Mouse (Mus musculus) lung, embryonic 14.5 days (tissue): ENCODE results near the gene Nadsyn1. TPM values are rescaled to one million over a fixed set of nuclear protein-coding genes. Genes with fewer than 3 reads are reported as not detected.

Experiments used
- ATAC-seq: fragments of 200-750 bp; cut with Nextera tagmentation; 2 replicates; pipeline ENCODE4 v1.8.0; 2017; ENCODE audit warnings: mild to moderate bottlenecking, moderate TSS enrichment, moderate library complexity; ENCODE audit not compliant: insufficient read depth
- DNase-seq: peaks from one replicate; pipeline ENCODE4 v3.0.0-alpha.2; 2015
- H3K27ac ChIP-seq: fragments of 300-500 bp; sonication (generic); 2 replicates; pipeline ENCODE4 v1.5.1; 2014; ENCODE audit warnings: low read depth, mild to moderate bottlenecking, moderate library complexity
- H3K27me3 ChIP-seq: fragments of 300-500 bp; sonication (generic); 2 replicates; pipeline ENCODE4 v1.6.1; 2014; ENCODE audit warnings: low read length, control low read depth; ENCODE audit not compliant: insufficient read depth
- H3K36me3 ChIP-seq: fragments of 300-500 bp; sonication (generic); 2 replicates; pipeline ENCODE4 v1.6.1; 2014; ENCODE audit warnings: control low read depth; ENCODE audit not compliant: insufficient read depth
- H3K4me1 ChIP-seq: fragments of 300-500 bp; sonication (generic); 2 replicates; pipeline ENCODE4 v1.6.1; 2014; ENCODE audit warnings: antibody characterized with exemption, control low read depth; ENCODE audit not compliant: insufficient read depth
- H3K4me2 ChIP-seq: fragments of 300-500 bp; sonication (generic); 2 replicates; pipeline ENCODE4 v1.6.1; 2014; ENCODE audit warnings: mild to moderate bottlenecking
- H3K4me3 ChIP-seq: fragments of 300-500 bp; sonication (generic); 2 replicates; pipeline ENCODE4 v1.5.1; 2014; ENCODE audit warnings: low read depth, low read length
- H3K9ac ChIP-seq: fragments of 300-500 bp; sonication (generic); 2 replicates; pipeline ENCODE4 v1.6.1; 2014
- H3K9me3 ChIP-seq: fragments of 300-500 bp; sonication (generic); 2 replicates; pipeline ENCODE4 v1.6.1; 2016; ENCODE audit warnings: low read depth, low read length, control low read depth
- CTCF ChIP-seq: IDR thresholded peaks from 2 replicates; pipeline ENCODE4 v1.5.1; 2016; ENCODE audit warnings: antibody characterized with exemption, low read depth
- WGBS: fragments of 180-500 bp; shearing (Covaris S2); extraction: QIAGEN DNeasy Blood & Tissue Kit; methylation state at CpG from one replicate; pipeline ENCODE4 v1.1.7; 2014; 5-methylcytosine and 5-hydroxymethylcytosine counted together
- polyA plus RNA-seq: library from polyadenylated mRNA; unstranded; fragments of >200 nt; fragmentation: Nextera tagmentation; extraction: Ambion mirVana; gene quantifications from 2 replicates; pipeline ENCODE4 v1.2.1, GENCODE M21; 2014

The Nadsyn1 gene
- polyA plus RNA-seq, 1 experiment from 2014 or later = 6.7 TPM

GRCm38 (mm10) chr7:143755357-143756124 lies 67.1 kb downstream of the Nadsyn1 start:
- no peak overlapping the region for H3K4me2 ChIP-seq
- no peak overlapping the region for H3K9ac ChIP-seq
- no peak for ATAC-seq
- H3K9me3 ChIP-seq = no peaks in the 10 kb centered on the region
- no peak for DNase-seq
- WGBS = 69% methylated on average over 9 of the region's 9 CpGs
- no peak overlapping the region for H3K4me3 ChIP-seq
- no peak overlapping the region for H3K27ac ChIP-seq
- H3K36me3 ChIP-seq = no peaks in the 10 kb centered on the region
- H3K27me3 ChIP-seq = 0 out of 2 replicates have a peak, but pooled peaks cover 8% of the 10 kb centered on the region
- no peaks in the 10 kb centered on the region for H3K4me1 ChIP-seq
- TF ChIP-seq CTCF = no peak

DNA sequence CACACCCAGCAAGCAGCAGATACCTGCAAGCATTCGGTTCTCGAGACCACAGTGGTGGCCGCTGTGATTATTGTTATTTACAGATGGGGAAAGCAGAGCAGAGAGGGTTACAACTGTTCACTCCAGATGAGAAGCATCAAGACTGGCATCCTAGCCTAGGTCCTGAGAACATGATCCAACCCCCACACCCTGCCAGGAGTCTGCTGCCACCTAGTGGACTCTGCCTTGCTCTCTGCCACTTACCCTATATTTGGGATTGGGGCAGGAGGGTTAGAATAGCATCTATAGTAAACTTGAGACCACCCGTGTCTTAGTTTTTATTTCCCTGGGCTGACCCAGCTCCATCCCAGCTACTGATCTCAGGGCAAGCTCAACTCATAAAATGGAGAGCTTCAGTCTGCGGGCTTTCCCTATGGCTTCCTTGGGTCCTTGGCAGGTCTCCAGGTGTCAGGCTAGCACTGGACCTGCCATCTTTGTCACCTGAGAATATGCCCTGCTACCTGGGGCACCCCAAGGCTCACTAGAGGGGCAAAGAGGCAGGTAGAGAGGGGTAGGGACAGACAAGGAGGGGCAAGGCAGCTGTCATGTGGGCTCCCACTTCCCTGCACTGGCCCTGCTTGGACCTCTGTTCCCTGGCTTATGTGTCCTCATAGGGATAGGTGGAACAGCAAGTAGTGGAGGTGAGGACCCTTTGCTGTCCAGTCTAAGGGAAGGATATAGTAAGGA lies 68.5 kb downstream of the Nadsyn1 start:
- H3K4me1 ChIP-seq = no peaks in the 10 kb centered on the region
- H3K4me2 ChIP-seq = no peak overlapping the region
- H3K36me3 ChIP-seq = no peaks in the 10 kb centered on the region
- H3K9me3 ChIP-seq = no peaks in the 10 kb centered on the region
- DNase-seq = peak; percentile 85
- H3K27me3 ChIP-seq = 0 out of 2 replicates have a peak, but pooled peaks cover 8% of the 10 kb centered on the region
- no peak overlapping the region for H3K9ac ChIP-seq
- TF ChIP-seq CTCF = peak; percentile 92
- H3K4me3 ChIP-seq = no peak overlapping the region
- no peak overlapping the region for H3K27ac ChIP-seq
- WGBS = 41% methylated on average over 5 of the region's 5 CpGs
- no peak for ATAC-seq

GRCm38 (mm10) chr7:143752606-143753005 lies 70.0 kb downstream of the Nadsyn1 start:
- ATAC-seq = no peak
- Histone ChIP-seq H3K27me3 (0 out of 2 replicates have a peak, but pooled peaks cover 8% of the 10 kb centered on the region), H3K4me1 (no peaks in the 10 kb centered on the region), H3K9ac (no peak overlapping the region), H3K27ac (no peak overlapping the region), H3K36me3 (no peaks in the 10 kb centered on the region), H3K9me3 (no peaks in the 10 kb centered on the region), H3K4me2 (no peak overlapping the region), H3K4me3 (no peak overlapping the region)
- DNase-seq = no peak
- WGBS = 73% methylated on average over 3 of the region's 3 CpGs
- no peak for TF ChIP-seq CTCF

- 0 out of 2 replicates have a peak, but pooled peaks cover 8% of the 10 kb centered on the region for H3K27me3 ChIP-seq
- no peak for ATAC-seq
- H3K9me3 ChIP-seq = no peaks in the 10 kb centered on the region
- no peaks in the 10 kb centered on the region for H3K36me3 ChIP-seq
- H3K4me1 ChIP-seq = no peaks in the 10 kb centered on the region
- no peak for TF ChIP-seq CTCF
- H3K4me3 ChIP-seq = no peak overlapping the region
- 44% methylated on average over 4 of the region's 4 CpGs for WGBS
- H3K4me2 ChIP-seq = no peak overlapping the region
- H3K9ac ChIP-seq = no peak overlapping the region
- DNase-seq = no peak
- no peak overlapping the region for H3K27ac ChIP-seq
Observed at GRCm38 (mm10) chr7:143752056-143752455, 70.6 kb downstream of the Nadsyn1 start.

DNA sequence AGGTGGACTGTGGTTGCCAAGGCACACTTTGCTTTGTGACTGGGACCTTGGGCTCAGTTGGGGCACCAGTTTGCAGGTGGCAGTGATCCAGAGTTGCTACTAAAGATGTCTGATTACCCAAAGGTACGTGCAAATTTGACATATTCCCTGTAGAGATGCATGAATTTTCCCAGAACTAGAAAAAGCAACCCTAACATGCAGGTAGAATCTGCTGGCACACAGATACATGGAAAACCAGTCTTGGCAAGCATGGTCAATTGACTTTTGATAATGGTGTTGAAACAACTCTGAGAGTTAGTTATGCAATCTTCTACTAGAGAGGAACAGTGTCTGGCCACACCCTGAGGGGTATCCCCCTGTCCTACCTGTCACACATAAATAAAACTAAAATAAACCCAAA lies 71.3 kb downstream of the Nadsyn1 start:
- Histone ChIP-seq H3K9me3 (no peaks in the 10 kb centered on the region), H3K4me2 (no peak overlapping the region), H3K4me3 (no peak overlapping the region), H3K36me3 (no peaks in the 10 kb centered on the region), H3K4me1 (no peaks in the 10 kb centered on the region), H3K27me3 (0 out of 2 replicates have a peak, but pooled peaks cover 8% of the 10 kb centered on the region), H3K9ac (no peak overlapping the region), H3K27ac (no peak overlapping the region)
- WGBS = 63% methylated on average over 1 of the region's 1 CpGs
- no peak for DNase-seq
- TF ChIP-seq CTCF = no peak
- no peak for ATAC-seq

DNA sequence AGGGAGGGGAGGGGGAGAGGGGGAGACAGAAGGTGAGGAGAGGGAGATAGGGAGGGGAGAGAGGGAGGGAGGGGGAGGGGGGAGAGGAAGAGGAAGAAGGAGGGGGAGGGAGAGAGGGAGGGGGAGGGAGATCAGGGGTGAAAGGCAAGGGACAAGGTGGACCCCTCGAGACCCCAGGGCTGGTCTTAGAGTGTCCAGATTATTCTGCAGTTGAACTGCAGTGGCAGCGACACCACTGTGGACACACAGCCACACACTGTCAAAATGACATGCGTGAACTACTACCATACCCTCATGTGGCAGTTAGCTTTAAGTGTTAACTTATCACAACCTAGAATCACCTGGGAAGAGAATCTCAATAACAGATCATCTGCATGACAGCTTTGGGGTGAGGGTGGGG lies 73.6 kb downstream of the Nadsyn1 start:
- TF ChIP-seq CTCF = no peak
- H3K27me3 ChIP-seq = no peaks in the 10 kb centered on the region
- no peaks in the 10 kb centered on the region for H3K36me3 ChIP-seq
- no peak overlapping the region for H3K27ac ChIP-seq
- no peak overlapping the region for H3K4me2 ChIP-seq
- no peak overlapping the region for H3K9ac ChIP-seq
- ATAC-seq (no peak), DNase-seq (no peak)
- H3K9me3 ChIP-seq = no peaks in the 10 kb centered on the region
- WGBS = 67% methylated on average over 3 of the region's 3 CpGs
- H3K4me1 ChIP-seq = no peaks in the 10 kb centered on the region
- no peak overlapping the region for H3K4me3 ChIP-seq
